Mouse (Mus musculus) forebrain, embryonic 11.5 days (tissue): ENCODE measurements around the gene Hdac4. TPM values are rescaled to one million over a fixed set of nuclear protein-coding genes. Genes with fewer than 3 reads are reported as not detected.

Source experiments
- ATAC-seq: fragments of 200-750 bp; cut with Nextera tagmentation; replicated peaks from 2 replicates; pipeline ENCODE4 v1.8.0; 2017; ENCODE audit warnings: moderate TSS enrichment; ENCODE audit not compliant: low FRiP score
- DNase-seq: peaks from one replicate; pipeline ENCODE4 v3.0.0-alpha.2; 2017; ENCODE audit warnings: low spot score
- H3K27ac ChIP-seq: fragments of 300-500 bp; sonication (generic); 2 replicates; pipeline ENCODE4 v1.5.1; 2014; ENCODE audit warnings: low read depth, low read length
- H3K27me3 ChIP-seq: fragments of 300-500 bp; sonication (generic); 2 replicates; pipeline ENCODE4 v1.6.1; 2014; ENCODE audit warnings: mild to moderate bottlenecking, low read length, mixed read lengths; ENCODE audit not compliant: control insufficient read depth, insufficient read depth
- H3K36me3 ChIP-seq: fragments of 300-500 bp; sonication (generic); 2 replicates; pipeline ENCODE4 v1.6.1; 2014; ENCODE audit warnings: mild to moderate bottlenecking, low read length, moderate library complexity, mixed read lengths; ENCODE audit not compliant: control insufficient read depth, insufficient read depth
- H3K4me1 ChIP-seq: fragments of 300-500 bp; sonication (generic); replicated peaks from 2 replicates; pipeline ENCODE4 v1.6.1; 2014; ENCODE audit warnings: low read length, mixed read lengths; ENCODE audit not compliant: control insufficient read depth, insufficient read depth
- H3K4me2 ChIP-seq: fragments of 300-500 bp; sonication (generic); 2 replicates; pipeline ENCODE4 v1.6.1; 2014; ENCODE audit warnings: low read depth, mild to moderate bottlenecking, low read length, moderate library complexity, mixed read lengths; ENCODE audit not compliant: severe bottlenecking
- H3K4me3 ChIP-seq: fragments of 300-500 bp; sonication (generic); 2 replicates; pipeline ENCODE4 v1.5.1; 2014; ENCODE audit warnings: low read depth, low read length
- H3K9ac ChIP-seq: fragments of 300-500 bp; sonication (generic); 2 replicates; pipeline ENCODE4 v1.6.1; 2014; ENCODE audit warnings: low read length
- H3K9me3 ChIP-seq: fragments of 300-500 bp; sonication (generic); 2 replicates; pipeline ENCODE4 v1.6.1; 2016; ENCODE audit warnings: low read length, mixed read lengths; ENCODE audit not compliant: control insufficient read depth
- WGBS: fragments of 180-500 bp; shearing (Covaris S2); extraction: QIAGEN DNeasy Blood & Tissue Kit; methylation state at CpG from one replicate; pipeline ENCODE4 v1.1.7; 2014; 5-methylcytosine and 5-hydroxymethylcytosine counted together
- polyA plus RNA-seq: library from polyadenylated mRNA; unstranded; fragments of >200 nt; fragmentation: Nextera tagmentation; extraction: Ambion mirVana; gene quantifications from 2 replicates; pipeline ENCODE4 v1.2.1, GENCODE M21; 2014

The Hdac4 gene
- polyA plus RNA-seq, 1 experiment from 2014 or later, result 29.6 TPM

DNA sequence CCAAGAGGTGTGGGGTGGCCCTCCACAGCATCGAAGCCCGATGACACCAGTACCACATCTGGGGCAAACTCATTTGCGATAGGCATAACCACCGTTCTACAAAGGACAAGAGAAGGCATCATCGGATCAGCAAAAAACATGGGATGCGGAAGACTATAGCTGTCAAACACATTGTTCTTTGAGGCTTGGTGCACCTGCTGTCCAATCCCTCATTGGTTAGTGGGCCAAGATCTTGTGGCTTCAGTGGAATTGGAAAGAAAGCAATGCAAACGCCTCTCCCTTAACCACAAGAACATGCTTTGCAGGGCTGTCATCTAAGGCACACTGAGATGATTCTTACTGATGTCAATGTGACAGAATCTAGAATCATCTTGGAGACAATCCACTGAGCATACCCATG lies 248.1 kb downstream of the Hdac4 start:
- WGBS, result 95% methylated on average over 7 of the region's 7 CpGs
- Histone ChIP-seq H3K4me3 (no peak overlapping the region), H3K27ac (no peak overlapping the region), H3K27me3 (no peaks in the 10 kb centered on the region), H3K9ac (no peak overlapping the region), H3K36me3 (no peaks in the 10 kb centered on the region), H3K4me2 (no peak overlapping the region), H3K9me3 (no peaks in the 10 kb centered on the region), H3K4me1 (no peaks in the 10 kb centered on the region)
- ATAC-seq, result no peak
- no peak for DNase-seq

DNA sequence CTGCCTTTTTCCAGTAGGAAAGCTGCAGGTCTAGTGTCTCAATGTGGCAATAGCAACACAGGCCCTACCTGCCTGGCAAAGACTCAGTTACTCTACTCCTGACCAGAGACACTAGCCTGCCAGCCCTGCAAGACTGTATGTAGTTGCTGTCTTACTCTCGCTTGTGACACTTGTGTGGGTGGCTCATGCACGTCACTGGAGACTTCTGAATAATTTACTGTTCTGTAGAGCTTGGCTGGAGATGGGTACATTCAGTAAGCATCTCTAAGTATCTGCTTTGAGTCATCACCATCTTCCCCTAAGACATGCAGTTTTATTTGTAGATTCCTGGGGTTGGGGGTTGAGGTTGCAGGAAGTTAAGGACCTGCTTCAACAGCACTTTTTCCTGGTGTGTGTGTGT lies 252.9 kb downstream of the Hdac4 start:
- Histone ChIP-seq H3K4me3 (no peak overlapping the region), H3K9ac (no peak overlapping the region), H3K4me2 (no peak overlapping the region), H3K27me3 (no peaks in the 10 kb centered on the region), H3K4me1 (no peaks in the 10 kb centered on the region), H3K27ac (no peak overlapping the region), H3K36me3 (no peaks in the 10 kb centered on the region), H3K9me3 (no peaks in the 10 kb centered on the region)
- WGBS, result 95% methylated on average over 2 of the region's 2 CpGs
- DNase-seq, result no peak
- no peak for ATAC-seq

DNA sequence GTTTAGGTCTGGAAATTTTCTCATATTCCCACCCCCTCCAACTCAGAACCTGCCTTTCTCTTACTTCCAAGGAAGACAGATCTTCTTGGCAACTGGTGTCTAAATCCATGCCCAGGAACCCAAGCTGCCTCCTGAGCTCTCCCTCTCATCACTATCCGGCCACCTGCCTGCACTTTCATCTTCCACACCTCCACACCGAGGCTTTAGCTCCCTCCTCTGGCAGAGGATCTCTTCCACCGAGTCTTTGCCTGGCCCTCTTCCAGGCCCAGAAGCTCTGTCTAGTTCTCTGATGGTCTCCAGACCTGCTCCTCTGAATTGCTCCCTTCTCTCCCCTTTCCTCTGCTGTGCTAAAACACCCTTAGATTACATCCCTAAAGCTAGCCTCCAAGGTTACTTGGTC lies 253.5 kb downstream of the Hdac4 start:
- ATAC-seq, result no peak
- Histone ChIP-seq H3K4me2 (no peak overlapping the region), H3K4me1 (no peaks in the 10 kb centered on the region), H3K36me3 (no peaks in the 10 kb centered on the region), H3K9me3 (no peaks in the 10 kb centered on the region), H3K27ac (no peak overlapping the region), H3K9ac (no peak overlapping the region), H3K4me3 (no peak overlapping the region), H3K27me3 (no peaks in the 10 kb centered on the region)
- 72% methylated on average over 3 of the region's 3 CpGs for WGBS
- no peak for DNase-seq

DNA sequence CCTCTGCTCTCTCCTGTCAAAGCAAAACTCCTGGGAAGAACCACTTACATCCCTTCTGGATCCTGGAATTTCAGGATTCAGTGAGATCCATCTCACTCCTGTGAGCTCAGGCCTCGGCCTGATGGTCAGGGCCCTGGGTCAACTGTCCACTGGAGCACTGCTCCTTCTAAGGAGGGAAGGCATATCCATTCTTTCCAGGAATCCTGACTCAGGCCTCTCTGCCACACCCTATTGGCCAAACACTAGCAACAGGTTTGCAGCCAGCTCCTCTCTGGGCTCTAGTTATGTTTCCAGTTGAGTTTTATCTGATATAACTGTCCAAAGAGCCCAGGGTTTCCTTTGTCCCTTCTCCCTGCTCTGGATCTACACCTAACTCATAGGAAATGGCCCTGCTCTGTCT lies 254.4 kb downstream of the Hdac4 start:
- Histone ChIP-seq H3K4me1 (no peaks in the 10 kb centered on the region), H3K27me3 (no peaks in the 10 kb centered on the region), H3K9me3 (no peaks in the 10 kb centered on the region), H3K4me2 (no peak overlapping the region), H3K27ac (no peak overlapping the region), H3K9ac (no peak overlapping the region), H3K4me3 (no peak overlapping the region), H3K36me3 (no peaks in the 10 kb centered on the region)
- no peak for DNase-seq
- no peak for ATAC-seq
- WGBS, result 96% methylated on average over 1 of the region's 1 CpGs

DNA sequence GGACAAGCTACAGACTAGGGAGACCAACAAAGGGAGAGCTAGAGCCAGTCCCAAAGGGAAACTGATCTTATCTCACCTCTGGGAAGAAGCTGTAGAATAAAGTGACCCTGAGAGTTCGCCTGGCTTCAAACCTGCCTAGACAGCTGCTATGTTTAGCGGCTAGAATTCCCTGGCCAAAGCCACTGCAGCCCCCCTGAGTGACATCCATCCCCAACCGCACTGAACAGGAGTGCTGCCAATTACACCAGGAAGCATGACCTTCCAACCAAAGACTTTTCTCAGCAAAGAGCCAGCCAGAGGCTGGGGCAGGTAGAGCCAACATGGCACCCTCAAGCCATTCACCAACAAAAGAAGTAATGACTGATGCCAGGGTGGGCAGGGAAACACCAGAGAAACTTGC lies 260.3 kb downstream of the Hdac4 start:
- no peak overlapping the region for H3K4me2 ChIP-seq
- no peak overlapping the region for H3K4me3 ChIP-seq
- ATAC-seq (no peak), DNase-seq (no peak)
- H3K9me3 ChIP-seq, result no peaks in the 10 kb centered on the region
- no peak overlapping the region for H3K27ac ChIP-seq
- no peak overlapping the region for H3K9ac ChIP-seq
- no peaks in the 10 kb centered on the region for H3K4me1 ChIP-seq
- WGBS, result 97% methylated on average over 3 of the region's 3 CpGs
- H3K36me3 ChIP-seq, result no peaks in the 10 kb centered on the region; the same call in 1 of the 2 replicates
- no peaks in the 10 kb centered on the region for H3K27me3 ChIP-seq

DNA sequence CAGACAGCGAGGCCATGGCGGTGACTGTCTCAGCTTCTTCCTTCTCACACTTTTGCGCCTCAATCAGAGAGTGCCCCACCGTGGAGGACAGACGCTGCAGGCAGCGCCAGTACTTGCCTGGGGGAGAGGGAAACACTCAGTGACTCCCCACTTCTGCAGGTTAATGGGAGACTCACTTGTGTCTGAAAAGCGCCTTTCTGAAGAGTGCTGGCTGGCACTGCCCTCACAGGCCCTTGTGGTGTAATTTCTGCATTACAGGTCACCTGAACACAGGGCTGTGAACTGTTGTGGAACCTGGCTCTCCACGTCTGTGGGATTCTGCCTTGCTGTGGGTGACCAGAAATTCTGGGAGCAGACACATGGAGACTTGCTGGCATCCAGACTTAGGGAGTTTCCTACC lies 261.8 kb downstream of the Hdac4 start:
- H3K36me3 ChIP-seq, result no peaks in the 10 kb centered on the region; the same call in 1 of the 2 replicates

DNA sequence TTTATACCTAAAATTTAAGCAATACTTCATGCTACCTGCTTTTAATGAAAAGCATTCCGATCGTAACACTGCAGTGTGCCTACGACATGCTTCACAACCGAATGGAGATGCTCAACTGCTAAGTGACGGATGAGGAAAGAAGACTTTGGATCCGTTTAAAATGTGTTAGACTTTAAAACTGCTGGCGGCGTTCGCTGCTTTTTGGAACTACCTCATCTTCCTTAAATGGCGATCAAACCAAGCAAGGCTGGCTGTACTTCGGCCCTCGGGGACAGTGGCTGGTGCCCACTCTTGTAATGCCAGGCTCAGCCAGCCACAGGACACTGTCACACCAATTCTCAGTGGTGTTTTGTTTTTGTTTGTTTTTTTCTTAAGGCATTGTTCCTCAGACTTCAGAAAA lies 263.3 kb downstream of the Hdac4 start:
- no peak overlapping the region for H3K9ac ChIP-seq
- no peaks in the 10 kb centered on the region for H3K9me3 ChIP-seq
- 93% methylated on average over 12 of the region's 12 CpGs for WGBS
- no peak for DNase-seq
- H3K27ac ChIP-seq, result no peak overlapping the region
- H3K27me3 ChIP-seq, result no peaks in the 10 kb centered on the region
- ATAC-seq, result no peak
- H3K4me3 ChIP-seq, result no peak overlapping the region
- H3K4me2 ChIP-seq, result no peak overlapping the region
- no peaks in the 10 kb centered on the region for H3K4me1 ChIP-seq
- H3K36me3 ChIP-seq, result no peaks in the 10 kb centered on the region; the same call in 1 of the 2 replicates

More for the DNA sequence above, 261.8 kb downstream of the Hdac4 start:
- Histone ChIP-seq H3K9ac (no peak overlapping the region), H3K9me3 (no peaks in the 10 kb centered on the region), H3K27ac (no peak overlapping the region), H3K4me1 (no peaks in the 10 kb centered on the region), H3K4me2 (no peak overlapping the region), H3K27me3 (no peaks in the 10 kb centered on the region), H3K4me3 (no peak overlapping the region)
- no peak for DNase-seq
- 90% methylated on average over 8 of the region's 8 CpGs for WGBS
- ATAC-seq, result no peak

DNA sequence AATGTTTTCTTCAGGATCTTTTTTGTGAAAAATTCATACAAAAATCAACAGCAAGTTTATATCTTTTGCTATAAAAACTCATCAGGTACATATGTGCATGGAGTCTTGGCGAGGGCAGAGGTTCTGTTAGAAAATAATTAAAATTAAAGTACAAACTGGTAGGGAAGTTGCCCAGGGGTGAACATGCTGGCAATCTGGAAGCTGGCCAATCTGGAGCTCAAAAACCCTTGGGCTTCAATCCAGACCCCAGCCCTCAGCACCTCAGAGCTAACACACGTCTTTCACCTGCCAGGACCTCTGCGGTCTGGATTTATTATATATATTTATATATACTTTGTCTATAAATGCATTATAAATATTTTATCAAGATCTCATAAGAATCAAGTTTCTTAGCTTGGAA lies 263.7 kb downstream of the Hdac4 start:
- H3K36me3 ChIP-seq, result no peaks in the 10 kb centered on the region; the same call in 1 of the 2 replicates
- no peaks in the 10 kb centered on the region for H3K9me3 ChIP-seq
- H3K4me2 ChIP-seq, result no peak overlapping the region
- H3K4me3 ChIP-seq, result no peak overlapping the region
- no peaks in the 10 kb centered on the region for H3K4me1 ChIP-seq
- no peak overlapping the region for H3K27ac ChIP-seq
- 91% methylated on average over 3 of the region's 3 CpGs for WGBS
- DNase-seq (no peak), ATAC-seq (no peak)
- no peaks in the 10 kb centered on the region for H3K27me3 ChIP-seq
- no peak overlapping the region for H3K9ac ChIP-seq

DNA sequence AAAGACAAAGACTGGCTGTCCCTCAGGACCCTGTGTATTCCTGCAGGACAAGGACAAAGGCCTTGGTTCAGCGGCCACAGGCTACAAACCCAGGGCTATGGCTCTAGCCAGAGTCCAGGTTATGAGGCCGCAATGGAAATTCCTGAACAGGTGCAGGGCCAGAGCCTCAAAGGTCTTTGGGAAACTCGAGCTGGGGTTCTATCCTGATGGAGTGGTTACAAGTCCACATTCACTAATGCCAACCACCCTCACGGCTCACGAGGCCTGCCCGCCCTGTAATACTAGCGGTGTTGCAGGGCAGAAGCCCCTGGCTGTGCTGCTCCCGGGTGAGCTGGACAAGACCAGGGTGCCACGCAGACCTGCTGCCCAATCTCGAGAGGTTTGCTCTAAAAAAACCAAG lies 264.3 kb downstream of the Hdac4 start:
- H3K36me3 ChIP-seq, result no peaks in the 10 kb centered on the region; the same call in 1 of the 2 replicates
- no peak overlapping the region for H3K9ac ChIP-seq
- H3K27me3 ChIP-seq, result no peaks in the 10 kb centered on the region
- no peaks in the 10 kb centered on the region for H3K9me3 ChIP-seq
- 93% methylated on average over 10 of the region's 10 CpGs for WGBS
- H3K4me1 ChIP-seq, result no peaks in the 10 kb centered on the region
- no peak overlapping the region for H3K4me3 ChIP-seq
- ATAC-seq, result no peak
- no peak overlapping the region for H3K27ac ChIP-seq
- DNase-seq, result no peak
- no peak overlapping the region for H3K4me2 ChIP-seq
